Mouse (Mus musculus) stomach, postnatal 0 days (tissue): ENCODE data around the gene Med12l.

Experiments
- CTCF ChIP-seq: IDR thresholded peaks from 2 replicates; pipeline ENCODE4 v1.5.1; 2016; ENCODE audit warnings: antibody characterized with exemption, low read depth, mild to moderate bottlenecking, moderate library complexity
- EP300 ChIP-seq: optimal IDR thresholded peaks from 2 replicates; pipeline ENCODE3; 2016; ENCODE audit warnings: antibody characterized with exemption

- TF ChIP-seq CTCF = no peak
- TF ChIP-seq EP300 = no peak
Measured at GRCm38 (mm10) chr3:58977413-58977812, 28.2 kb upstream of the Med12l start.
